Mouse (Mus musculus) midbrain, embryonic 14.5 days (tissue): Measurements from ENCODE around the gene Dennd1a. TPM values are rescaled to one million over a fixed set of nuclear protein-coding genes. Genes with fewer than 3 reads are reported as not detected.

Experiments
- ATAC-seq: fragments of 200-750 bp; cut with Nextera tagmentation; 2 replicates; pipeline ENCODE4 v1.8.0; 2017; ENCODE audit warnings: moderate number of reproducible peaks, moderate library complexity; ENCODE audit not compliant: low FRiP score, low TSS enrichment
- DNase-seq: peaks from one replicate; pipeline ENCODE4 v3.0.0-alpha.2; 2015
- H3K27ac ChIP-seq: fragments of 300-500 bp; sonication (generic); replicated peaks from 2 replicates; pipeline ENCODE4 v1.5.1; 2014; ENCODE audit warnings: mild to moderate bottlenecking, low read depth, low read length, moderate library complexity
- H3K27me3 ChIP-seq: fragments of 300-500 bp; sonication (generic); 2 replicates; pipeline ENCODE4 v1.6.1; 2014; ENCODE audit warnings: low read length, control low read depth, mixed read lengths; ENCODE audit not compliant: control insufficient read depth, insufficient read depth
- H3K36me3 ChIP-seq: fragments of 300-500 bp; sonication (generic); 2 replicates; pipeline ENCODE4 v1.6.1; 2014; ENCODE audit warnings: low read length, control low read depth; ENCODE audit not compliant: control insufficient read depth, insufficient read depth
- H3K4me1 ChIP-seq: fragments of 300-500 bp; sonication (generic); 2 replicates; pipeline ENCODE4 v1.6.1; 2014; ENCODE audit warnings: mild to moderate bottlenecking, antibody characterized with exemption, low read length, control low read depth; ENCODE audit not compliant: control insufficient read depth, insufficient read depth
- H3K4me2 ChIP-seq: fragments of 300-500 bp; sonication (generic); 2 replicates; pipeline ENCODE4 v1.6.1; 2014; ENCODE audit warnings: mild to moderate bottlenecking, low read length, moderate library complexity
- H3K4me3 ChIP-seq: fragments of 300-500 bp; sonication (generic); replicated peaks from 2 replicates; pipeline ENCODE4 v1.5.1; 2014; ENCODE audit warnings: low read depth, low read length
- H3K9ac ChIP-seq: fragments of 300-500 bp; sonication (generic); replicated peaks from 2 replicates; pipeline ENCODE4 v1.6.1; 2014; ENCODE audit warnings: mild to moderate bottlenecking, low read length, moderate library complexity
- H3K9me3 ChIP-seq: fragments of 300-500 bp; sonication (generic); 2 replicates; pipeline ENCODE4 v1.6.1; 2016; ENCODE audit warnings: low read length, control low read depth, mixed read lengths; ENCODE audit not compliant: control insufficient read depth
- WGBS: fragments of 180-500 bp; shearing (Covaris S2); extraction: QIAGEN DNeasy Blood & Tissue Kit; methylation state at CpG from one replicate; pipeline ENCODE4 v1.1.7; 2014; 5-methylcytosine and 5-hydroxymethylcytosine counted together
- polyA plus RNA-seq: library from polyadenylated mRNA; unstranded; fragments of >200 nt; fragmentation: Nextera tagmentation; extraction: Ambion mirVana; gene quantifications from 2 replicates; pipeline ENCODE4 v1.2.1, GENCODE M21; 2014

Gene Dennd1a
- polyA plus RNA-seq, 1 experiment from 2014 or later = 16.6 TPM

DNA sequence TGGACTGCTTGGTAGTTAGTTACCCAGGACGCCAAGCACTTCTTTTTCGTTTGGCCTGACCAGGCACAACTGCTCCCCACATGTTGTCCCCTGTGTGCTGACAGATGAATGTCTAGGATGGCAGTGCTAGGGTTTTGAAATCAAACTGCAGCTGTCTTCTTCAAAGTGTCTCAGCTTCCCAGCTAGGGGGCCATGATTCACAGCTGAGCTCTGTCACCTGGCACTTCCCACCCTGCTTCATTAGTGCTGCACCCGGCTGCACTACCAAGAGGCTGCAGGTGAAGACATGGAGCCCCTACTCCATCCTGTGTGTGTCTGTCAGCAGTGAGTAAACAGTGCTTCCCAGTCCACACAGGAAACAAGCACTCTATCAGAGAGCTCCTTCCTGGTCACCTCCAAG lies 234.8 kb downstream of the Dennd1a start:
- Histone ChIP-seq H3K9me3 (no peaks in the 10 kb centered on the region), H3K27ac (no peak overlapping the region), H3K4me2 (no peak overlapping the region), H3K4me1 (0 out of 2 replicates have a peak, but pooled peaks cover 8% of the 10 kb centered on the region), H3K9ac (no peak overlapping the region), H3K4me3 (no peak overlapping the region), H3K27me3 (no peaks in the 10 kb centered on the region), H3K36me3 (no peaks in the 10 kb centered on the region)
- no peak for DNase-seq
- 58% methylated on average over 3 of the region's 3 CpGs for WGBS
- no peak for ATAC-seq

- Histone ChIP-seq H3K4me2 (no peak overlapping the region), H3K27ac (no peak overlapping the region), H3K4me1 (0 out of 2 replicates have a peak, but pooled peaks cover 8% of the 10 kb centered on the region), H3K9me3 (no peaks in the 10 kb centered on the region), H3K9ac (no peak overlapping the region), H3K36me3 (no peaks in the 10 kb centered on the region), H3K4me3 (no peak overlapping the region), H3K27me3 (no peaks in the 10 kb centered on the region)
- ATAC-seq (no peak), DNase-seq (no peak)
- 65% methylated on average over 1 of the region's 1 CpGs for WGBS
Observed at GRCm38 (mm10) chr2:38051485-38052085, 235.6 kb downstream of the Dennd1a start.

GRCm38 (mm10) chr2:38048996-38049395 lies 238.2 kb downstream of the Dennd1a start:
- no peaks in the 10 kb centered on the region for H3K9me3 ChIP-seq
- H3K4me1 ChIP-seq = 0 out of 2 replicates have a peak, but pooled peaks cover 8% of the 10 kb centered on the region
- DNase-seq (no peak), ATAC-seq (no peak)
- H3K27me3 ChIP-seq = no peaks in the 10 kb centered on the region
- H3K4me2 ChIP-seq = no peak overlapping the region
- no peak overlapping the region for H3K9ac ChIP-seq
- H3K4me3 ChIP-seq = no peak overlapping the region
- H3K36me3 ChIP-seq = no peaks in the 10 kb centered on the region
- H3K27ac ChIP-seq = no peak overlapping the region

- no peaks in the 10 kb centered on the region for H3K36me3 ChIP-seq
- no peaks in the 10 kb centered on the region for H3K9me3 ChIP-seq
- no peak overlapping the region for H3K4me2 ChIP-seq
- 84% methylated on average over 4 of the region's 4 CpGs for WGBS
- H3K4me1 ChIP-seq = no peaks in the 10 kb centered on the region
- no peaks in the 10 kb centered on the region for H3K27me3 ChIP-seq
- no peak for DNase-seq
- no peak overlapping the region for H3K27ac ChIP-seq
- no peak overlapping the region for H3K4me3 ChIP-seq
- ATAC-seq = no peak
- no peak overlapping the region for H3K9ac ChIP-seq
Observed at GRCm38 (mm10) chr2:38045286-38045685, 241.9 kb downstream of the Dennd1a start.

DNA sequence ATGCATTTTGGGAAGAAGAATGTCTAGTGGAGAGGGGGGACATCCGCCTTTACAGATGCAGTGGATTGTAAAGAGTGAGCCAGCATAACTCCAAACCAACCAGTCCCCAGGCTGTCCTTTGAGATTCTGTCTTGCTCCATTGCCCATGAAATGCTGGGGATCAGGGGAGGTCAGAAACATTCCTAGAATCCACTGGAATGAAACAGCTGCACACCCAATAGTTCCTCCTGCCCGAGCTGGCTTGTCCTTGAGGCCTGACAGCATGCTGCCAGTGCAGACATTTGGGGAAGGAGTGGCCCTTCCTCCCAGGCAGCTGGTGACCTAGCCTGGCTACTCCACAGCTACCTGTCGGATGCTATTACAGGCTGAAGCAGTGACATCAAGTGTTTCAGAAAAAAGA lies 246.3 kb downstream of the Dennd1a start:
- WGBS = 12% methylated on average over 3 of the region's 3 CpGs
- H3K4me1 ChIP-seq = no peaks in the 10 kb centered on the region
- H3K9me3 ChIP-seq = no peaks in the 10 kb centered on the region
- no peak for ATAC-seq
- H3K36me3 ChIP-seq = no peaks in the 10 kb centered on the region
- no peak overlapping the region for H3K4me2 ChIP-seq
- H3K27me3 ChIP-seq = no peaks in the 10 kb centered on the region
- H3K9ac ChIP-seq = no peak overlapping the region
- DNase-seq = no peak
- no peak overlapping the region for H3K27ac ChIP-seq
- no peak overlapping the region for H3K4me3 ChIP-seq

- ATAC-seq = no peak
Observed at GRCm38 (mm10) chr2:38039621-38040020, 247.6 kb downstream of the Dennd1a start.

DNA sequence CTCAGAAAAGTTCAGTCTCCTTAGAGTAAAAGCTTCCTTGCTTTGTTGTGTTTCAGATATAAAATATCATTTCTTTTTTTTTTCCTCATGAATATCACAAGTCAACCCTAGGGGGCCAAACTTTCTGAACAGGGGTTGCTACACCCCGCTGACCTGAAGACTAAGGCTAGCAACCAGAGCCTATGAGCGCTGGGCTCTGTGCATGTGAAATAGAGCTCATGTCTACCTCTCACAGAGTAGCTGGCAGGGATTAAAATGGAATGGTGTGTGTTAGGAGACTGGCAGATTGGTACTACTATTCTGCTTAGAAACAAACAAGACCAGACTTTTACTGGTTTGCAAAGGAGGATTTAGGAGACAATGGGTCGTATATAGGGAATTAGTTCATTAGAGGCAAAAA lies 258.9 kb downstream of the Dennd1a start:
- peak; percentile 23 for DNase-seq
- H3K36me3 ChIP-seq = no peaks in the 10 kb centered on the region
- ATAC-seq = no peak
- no peak overlapping the region for H3K4me2 ChIP-seq
- H3K9me3 ChIP-seq = no peaks in the 10 kb centered on the region
- H3K4me3 ChIP-seq = no peak overlapping the region
- 35% methylated on average over 3 of the region's 3 CpGs for WGBS
- no peaks in the 10 kb centered on the region for H3K27me3 ChIP-seq
- no peak overlapping the region for H3K27ac ChIP-seq
- H3K4me1 ChIP-seq = no peaks in the 10 kb centered on the region
- no peak overlapping the region for H3K9ac ChIP-seq

More at GRCm38 (mm10) chr2:38039621-38040020, 247.6 kb downstream of the Dennd1a start:
- H3K4me2 ChIP-seq = no peak overlapping the region
- H3K36me3 ChIP-seq = no peaks in the 10 kb centered on the region
- H3K4me1 ChIP-seq = no peaks in the 10 kb centered on the region
- no peaks in the 10 kb centered on the region for H3K9me3 ChIP-seq
- no peaks in the 10 kb centered on the region for H3K27me3 ChIP-seq
- DNase-seq = no peak
- no peak overlapping the region for H3K9ac ChIP-seq
- 29% methylated on average over 1 of the region's 1 CpGs for WGBS
- H3K27ac ChIP-seq = no peak overlapping the region
- no peak overlapping the region for H3K4me3 ChIP-seq

GRCm38 (mm10) chr2:38025615-38026014 lies 261.6 kb downstream of the Dennd1a start:
- H3K9ac ChIP-seq = no peak overlapping the region

DNA sequence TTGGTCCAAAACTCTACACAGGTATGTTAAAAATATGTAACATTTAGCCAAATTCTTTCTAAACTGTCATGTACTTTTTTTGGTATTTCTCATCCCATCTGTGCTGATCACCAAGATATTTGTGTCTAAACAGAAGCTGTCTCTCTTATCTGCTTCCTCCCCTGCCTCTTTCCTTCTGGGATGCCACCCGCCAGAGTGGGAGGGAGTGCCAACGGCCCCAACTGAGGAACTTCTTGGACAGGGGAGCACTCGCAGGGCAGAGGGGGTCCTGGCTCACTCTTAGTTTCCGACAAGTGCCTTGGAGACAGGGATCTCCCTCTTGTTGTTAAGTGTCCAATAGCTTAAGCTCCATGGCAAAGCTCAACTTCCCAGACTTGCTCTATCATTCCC lies 263.5 kb downstream of the Dennd1a start:
- Histone ChIP-seq H3K4me1 (no peaks in the 10 kb centered on the region), H3K27me3 (no peaks in the 10 kb centered on the region), H3K9ac (no peak overlapping the region), H3K36me3 (no peaks in the 10 kb centered on the region), H3K9me3 (no peaks in the 10 kb centered on the region), H3K27ac (no peak overlapping the region), H3K4me2 (no peak overlapping the region), H3K4me3 (no peak overlapping the region)
- no peak for DNase-seq
- no peak for ATAC-seq
- WGBS = 75% methylated on average over 4 of the region's 4 CpGs

More at GRCm38 (mm10) chr2:38025615-38026014, 261.6 kb downstream of the Dennd1a start:
- Histone ChIP-seq H3K4me3 (no peak overlapping the region), H3K27ac (peak overlapping the region; percentile 20; the same call in 1 of the 2 replicates), H3K27me3 (no peaks in the 10 kb centered on the region), H3K9me3 (no peaks in the 10 kb centered on the region), H3K36me3 (no peaks in the 10 kb centered on the region), H3K4me1 (no peaks in the 10 kb centered on the region), H3K4me2 (no peak overlapping the region)
- peak; percentile 31; the same call in 1 of the 2 replicates for ATAC-seq
- peak; percentile 58 for DNase-seq
- 7% methylated on average over 6 of the region's 6 CpGs for WGBS
